Mouse (Mus musculus): ENCODE results near the gene Ednra. TPM values are rescaled to one million over a fixed set of nuclear protein-coding genes. Genes with fewer than 3 reads are reported as not detected.

The Ednra gene
- total and polyA plus RNA-seq, 2 experiments from 2014 or later, result 35.2 to 37.0 TPM

DNA sequence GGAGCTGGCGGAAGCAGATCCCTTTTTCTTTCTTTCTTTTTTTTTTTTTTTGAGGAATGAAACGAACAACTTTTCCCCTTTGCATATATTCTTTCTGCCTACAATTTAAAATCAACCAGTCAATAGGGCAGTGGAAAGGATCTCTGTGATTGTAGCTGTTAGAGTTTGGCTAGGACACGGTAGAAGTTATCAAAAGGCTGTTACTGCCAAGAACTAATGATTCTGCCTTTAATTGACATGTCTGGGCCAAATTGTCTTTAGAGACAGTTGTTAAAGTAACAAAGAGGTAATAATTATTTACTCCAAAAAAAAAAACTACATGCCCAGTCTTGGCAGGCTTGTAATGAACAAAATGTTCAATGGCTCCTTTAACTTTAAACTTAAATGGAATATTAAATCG is 26.1 kb upstream of the Ednra start:
- Histone ChIP-seq H3K4me2 (ENCODE audit: low read depth, low read length) (no peak overlapping the region), H3K4me3 (ENCODE audit: low read depth, low read length) (no peak overlapping the region), H3K36me3 (replicated peaks; ENCODE audit: control insufficient read depth, insufficient read depth, low read length) (no peaks in the 10 kb centered on the region), H3K9ac (replicated peaks; ENCODE audit: low read depth, low read length) (no peak overlapping the region), H3K27me3 (ENCODE audit: control insufficient read depth, insufficient read depth, low read length) (no peaks in the 10 kb centered on the region), H3K9me3 (replicated peaks; ENCODE audit: control insufficient read depth, low read length) (no peaks in the 10 kb centered on the region), H3K4me1 (ENCODE audit: control insufficient read depth, insufficient read depth) (no peaks in the 10 kb centered on the region), H3K27ac (ENCODE audit: low read depth) (no peak overlapping the region)
- WGBS, result 79% methylated on average over 4 of the region's 4 CpGs
- ATAC-seq (ENCODE audit: insufficient read depth, low read depth) (no peak), DNase-seq (ENCODE audit: low spot score) (no peak)
- TF ChIP-seq EP300 (IDR thresholded peaks at IDR 0.05; ENCODE audit: low read depth), result no peak
- TF ChIP-seq CTCF (IDR thresholded peaks at IDR 0.05; ENCODE audit: low read depth), result no peak

DNA sequence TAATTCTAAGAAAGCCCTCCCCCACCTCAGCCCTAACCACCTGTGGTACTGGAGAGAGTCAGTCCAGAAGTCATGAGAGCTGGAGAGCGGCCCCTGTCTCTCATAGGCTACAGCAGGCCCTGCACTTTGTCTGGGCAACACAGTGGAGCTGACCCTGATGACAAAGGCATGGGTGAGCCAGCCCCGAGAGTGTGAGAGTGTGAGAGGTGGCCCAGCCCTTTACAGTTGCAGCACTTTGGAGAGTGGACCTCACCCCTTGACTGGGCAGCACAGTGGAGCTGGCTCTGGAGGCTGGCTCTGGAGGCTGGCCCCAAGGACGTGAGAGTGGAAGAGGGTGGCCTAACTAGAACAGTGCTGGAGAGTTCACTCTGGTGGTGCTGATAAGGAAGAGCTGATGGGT is 20.2 kb upstream of the Ednra start:
- Histone ChIP-seq H3K4me3 (ENCODE audit: low read depth, low read length) (no peak overlapping the region), H3K9ac (replicated peaks; ENCODE audit: low read depth, low read length) (no peak overlapping the region), H3K36me3 (replicated peaks; ENCODE audit: control insufficient read depth, insufficient read depth, low read length) (no peaks in the 10 kb centered on the region), H3K4me2 (ENCODE audit: low read depth, low read length) (no peak overlapping the region), H3K4me1 (ENCODE audit: control insufficient read depth, insufficient read depth) (no peaks in the 10 kb centered on the region), H3K9me3 (replicated peaks; ENCODE audit: control insufficient read depth, low read length) (no peaks in the 10 kb centered on the region), H3K27ac (ENCODE audit: low read depth) (no peak overlapping the region), H3K27me3 (ENCODE audit: control insufficient read depth, insufficient read depth, low read length) (no peaks in the 10 kb centered on the region)
- TF ChIP-seq CTCF (IDR thresholded peaks at IDR 0.05; ENCODE audit: low read depth) (no peak), EP300 (IDR thresholded peaks at IDR 0.05; ENCODE audit: low read depth) (no peak)
- whole genome bisulfite sequencing, result 59% methylated on average over 3 of the region's 3 CpGs
- DNase-seq (ENCODE audit: low spot score), result no peak
- ATAC-seq (ENCODE audit: insufficient read depth, low read depth), result no peak

DNA sequence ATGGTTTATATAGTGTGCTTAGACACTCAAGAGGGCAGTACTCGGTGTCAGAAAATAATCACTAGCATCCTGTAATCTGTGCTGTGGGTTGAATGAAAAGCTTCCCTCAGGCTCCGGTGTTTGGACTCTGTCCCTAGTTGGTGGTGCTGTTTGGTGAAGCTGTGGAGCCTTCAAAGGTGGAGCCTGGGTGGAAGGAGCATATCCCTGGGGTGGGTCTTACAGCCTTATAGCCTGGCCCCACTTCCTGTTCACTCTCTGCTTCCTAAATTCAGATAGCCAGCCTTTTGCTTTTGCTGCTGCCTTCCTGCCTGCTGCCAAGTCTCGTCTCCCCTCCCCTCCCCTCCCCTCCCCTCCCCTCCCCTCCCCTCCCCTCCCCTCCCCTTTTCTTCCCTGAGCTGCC is 18.1 kb upstream of the Ednra start:
- no peak overlapping the region for H3K4me2 ChIP-seq (ENCODE audit: low read depth, low read length)
- no peak for ATAC-seq (ENCODE audit: insufficient read depth, low read depth)

DNA sequence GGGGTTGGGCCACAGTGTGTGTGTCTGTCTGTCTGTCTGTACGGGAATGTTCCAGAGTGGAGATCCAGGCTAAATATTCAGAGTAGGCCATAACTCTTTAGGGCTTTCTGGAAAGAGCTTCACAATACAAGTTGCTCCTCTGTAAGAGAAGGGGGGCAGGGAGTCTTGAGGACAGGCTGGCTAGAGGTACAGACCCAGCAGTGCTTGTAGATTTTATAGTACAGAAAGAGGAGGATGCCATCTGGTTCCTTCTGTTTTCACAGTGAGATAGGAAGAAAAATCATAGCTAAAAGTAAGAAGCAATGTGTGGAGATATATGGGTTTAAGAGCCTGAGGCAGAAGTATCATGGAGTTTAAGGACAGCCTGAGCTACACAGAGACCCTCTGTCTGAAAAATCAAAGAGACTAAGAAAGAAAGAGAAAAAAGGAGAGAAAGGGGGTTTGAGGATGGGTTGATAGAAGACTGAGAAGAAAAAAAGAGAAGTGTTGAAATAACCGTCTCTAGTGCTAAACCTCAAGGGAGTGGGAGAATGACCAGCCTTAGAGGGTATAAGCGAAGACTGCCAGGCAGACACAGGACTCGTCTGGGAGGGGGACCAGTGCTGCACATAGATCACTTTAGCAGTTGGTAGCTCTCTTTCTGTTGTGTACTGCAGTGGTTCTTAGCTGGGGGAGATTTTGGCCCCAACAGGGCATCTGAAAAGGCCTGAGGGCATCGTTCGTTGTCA is 16.9 kb upstream of the Ednra start:
- TF ChIP-seq CTCF (IDR thresholded peaks at IDR 0.05; ENCODE audit: low read depth), result no peak
- no peak for TF ChIP-seq EP300 (IDR thresholded peaks at IDR 0.05; ENCODE audit: low read depth)
- H3K9me3 ChIP-seq (replicated peaks; ENCODE audit: control insufficient read depth, low read length), result no peaks in the 10 kb centered on the region
- H3K27ac ChIP-seq (ENCODE audit: low read depth), result no peak overlapping the region
- H3K4me3 ChIP-seq (ENCODE audit: low read depth, low read length), result no peak overlapping the region
- DNase-seq (ENCODE audit: low spot score) (no peak), ATAC-seq (ENCODE audit: insufficient read depth, low read depth) (no peak)
- H3K4me2 ChIP-seq (ENCODE audit: low read depth, low read length), result no peak overlapping the region
- no peaks in the 10 kb centered on the region for H3K27me3 ChIP-seq (ENCODE audit: control insufficient read depth, insufficient read depth, low read length)
- no peaks in the 10 kb centered on the region for H3K4me1 ChIP-seq (ENCODE audit: control insufficient read depth, insufficient read depth)
- WGBS, result 87% methylated on average over 6 of the region's 6 CpGs
- no peaks in the 10 kb centered on the region for H3K36me3 ChIP-seq (replicated peaks; ENCODE audit: control insufficient read depth, insufficient read depth, low read length)
- no peak overlapping the region for H3K9ac ChIP-seq (replicated peaks; ENCODE audit: low read depth, low read length)

More for the DNA sequence above, 18.1 kb upstream of the Ednra start:
- WGBS, result 52% methylated on average over 3 of the region's 3 CpGs
- no peaks in the 10 kb centered on the region for H3K4me1 ChIP-seq (ENCODE audit: control insufficient read depth, insufficient read depth)
- no peak for DNase-seq (ENCODE audit: low spot score)
- no peaks in the 10 kb centered on the region for H3K9me3 ChIP-seq (replicated peaks; ENCODE audit: control insufficient read depth, low read length)
- no peak overlapping the region for H3K9ac ChIP-seq (replicated peaks; ENCODE audit: low read depth, low read length)
- no peak overlapping the region for H3K27ac ChIP-seq (ENCODE audit: low read depth)
- no peaks in the 10 kb centered on the region for H3K36me3 ChIP-seq (replicated peaks; ENCODE audit: control insufficient read depth, insufficient read depth, low read length)
- no peaks in the 10 kb centered on the region for H3K27me3 ChIP-seq (ENCODE audit: control insufficient read depth, insufficient read depth, low read length)
- H3K4me3 ChIP-seq (ENCODE audit: low read depth, low read length), result no peak overlapping the region
- TF ChIP-seq EP300 (IDR thresholded peaks at IDR 0.05; ENCODE audit: low read depth), result no peak
- TF ChIP-seq CTCF (IDR thresholded peaks at IDR 0.05; ENCODE audit: low read depth), result no peak

DNA sequence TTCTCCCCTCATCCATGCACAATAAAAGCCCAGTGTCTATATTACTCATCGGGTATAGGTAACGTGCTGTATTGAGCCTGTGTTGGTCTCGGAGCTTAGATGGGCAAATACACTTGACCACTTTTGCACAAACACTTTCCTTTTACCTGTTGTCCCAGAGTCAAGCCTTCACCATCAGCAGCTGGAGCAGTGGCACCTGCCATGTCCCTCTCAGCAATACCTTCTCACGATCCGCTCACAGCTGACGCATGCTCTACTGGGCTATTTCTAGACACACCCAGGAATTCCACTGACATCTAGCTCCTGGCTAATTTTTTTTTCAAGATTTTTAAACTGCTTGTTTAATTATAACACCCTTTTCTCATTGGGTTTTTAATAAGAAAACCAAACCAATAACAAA is 14.2 kb upstream of the Ednra start:
- 66% methylated on average over 6 of the region's 6 CpGs for WGBS
- ATAC-seq (ENCODE audit: insufficient read depth, low read depth), result no peak

DNA sequence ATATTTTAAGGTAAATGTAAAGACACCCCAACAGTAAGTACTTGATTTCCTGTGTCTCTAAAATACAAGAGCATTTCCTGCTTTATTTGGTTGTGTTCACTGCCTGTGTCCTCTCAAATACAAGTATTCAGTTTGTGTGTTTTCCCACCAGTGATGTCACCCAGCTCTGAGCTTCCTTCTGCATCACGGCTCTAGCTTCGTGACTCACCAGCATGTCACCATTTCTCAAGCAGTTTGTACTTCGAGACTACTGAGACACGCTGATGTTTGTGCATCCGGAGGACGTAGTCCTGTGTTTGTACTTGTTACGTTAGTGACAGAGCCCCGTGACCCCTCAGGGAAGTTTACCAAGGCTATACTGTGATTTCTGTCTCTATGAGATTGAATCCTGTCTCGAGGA is 13.1 kb upstream of the Ednra start:
- H3K27ac ChIP-seq (ENCODE audit: low read depth), result no peak overlapping the region
- TF ChIP-seq EP300 (IDR thresholded peaks at IDR 0.05; ENCODE audit: low read depth) (no peak), CTCF (IDR thresholded peaks at IDR 0.05; ENCODE audit: low read depth) (no peak)
- no peaks in the 10 kb centered on the region for H3K36me3 ChIP-seq (replicated peaks; ENCODE audit: control insufficient read depth, insufficient read depth, low read length)
- no peak overlapping the region for H3K9ac ChIP-seq (replicated peaks; ENCODE audit: low read depth, low read length)
- H3K27me3 ChIP-seq (ENCODE audit: control insufficient read depth, insufficient read depth, low read length), result no peaks in the 10 kb centered on the region
- ATAC-seq (ENCODE audit: insufficient read depth, low read depth) (no peak), DNase-seq (ENCODE audit: low spot score) (no peak)
- 66% methylated on average over 9 of the region's 9 CpGs for WGBS
- no peaks in the 10 kb centered on the region for H3K4me1 ChIP-seq (ENCODE audit: control insufficient read depth, insufficient read depth)
- no peak overlapping the region for H3K4me2 ChIP-seq (ENCODE audit: low read depth, low read length)
- H3K9me3 ChIP-seq (replicated peaks; ENCODE audit: control insufficient read depth, low read length), result peaks cover 11% of the 10 kb centered on the region
- no peak overlapping the region for H3K4me3 ChIP-seq (ENCODE audit: low read depth, low read length)

More for the DNA sequence above, 14.2 kb upstream of the Ednra start:
- Histone ChIP-seq H3K36me3 (replicated peaks; ENCODE audit: control insufficient read depth, insufficient read depth, low read length) (no peaks in the 10 kb centered on the region), H3K9me3 (replicated peaks; ENCODE audit: control insufficient read depth, low read length) (peaks cover under 1% of the 10 kb centered on the region; the same call in 1 of the 2 replicates), H3K4me1 (ENCODE audit: control insufficient read depth, insufficient read depth) (no peaks in the 10 kb centered on the region), H3K27me3 (ENCODE audit: control insufficient read depth, insufficient read depth, low read length) (no peaks in the 10 kb centered on the region), H3K9ac (replicated peaks; ENCODE audit: low read depth, low read length) (no peak overlapping the region), H3K4me2 (ENCODE audit: low read depth, low read length) (no peak overlapping the region), H3K4me3 (ENCODE audit: low read depth, low read length) (no peak overlapping the region), H3K27ac (ENCODE audit: low read depth) (no peak overlapping the region)
- no peak for TF ChIP-seq EP300 (IDR thresholded peaks at IDR 0.05; ENCODE audit: low read depth)
- no peak for TF ChIP-seq CTCF (IDR thresholded peaks at IDR 0.05; ENCODE audit: low read depth)
- peak; percentile 35 for DNase-seq (ENCODE audit: low spot score)
